Mouse (Mus musculus) neural tube, embryonic 13.5 days (tissue): Measurements from ENCODE around the gene Cacna1b. TPM values are rescaled to one million over a fixed set of nuclear protein-coding genes. Genes with fewer than 3 reads are reported as not detected.
A peak's percentile ranks its signal among the peaks of the same experiment; 100 is the strongest.

Source experiments
- ATAC-seq: fragments of 200-750 bp; cut with Nextera tagmentation; 2 replicates; pipeline ENCODE4 v1.8.0; 2017; ENCODE audit warnings: low read depth, mild to moderate bottlenecking, moderate TSS enrichment, moderate library complexity
- H3K27ac ChIP-seq: fragments of 300-500 bp; sonication (generic); replicated peaks from 2 replicates; pipeline ENCODE4 v1.5.1; 2015; ENCODE audit warnings: moderate library complexity, mild to moderate bottlenecking, inconsistent platforms
- H3K27me3 ChIP-seq: fragments of 300-500 bp; sonication (generic); 2 replicates; pipeline ENCODE4 v1.6.1; 2015; ENCODE audit warnings: mild to moderate bottlenecking, inconsistent platforms
- H3K36me3 ChIP-seq: fragments of 300-500 bp; sonication (generic); 2 replicates; pipeline ENCODE4 v1.6.1; 2015; ENCODE audit warnings: mild to moderate bottlenecking, inconsistent platforms
- H3K4me1 ChIP-seq: fragments of 300-500 bp; sonication (generic); replicated peaks from 2 replicates; pipeline ENCODE4 v1.6.1; 2015; ENCODE audit warnings: inconsistent platforms
- H3K4me2 ChIP-seq: fragments of 300-500 bp; sonication (generic); 2 replicates; pipeline ENCODE4 v1.6.1; 2015; ENCODE audit warnings: inconsistent platforms, mild to moderate bottlenecking, moderate library complexity
- H3K4me3 ChIP-seq: fragments of 300-500 bp; sonication (generic); 2 replicates; pipeline ENCODE4 v1.5.1; 2015; ENCODE audit warnings: mild to moderate bottlenecking, inconsistent platforms
- H3K9ac ChIP-seq: fragments of 300-500 bp; sonication (generic); 2 replicates; pipeline ENCODE4 v1.6.1; 2015; ENCODE audit warnings: moderate library complexity, mild to moderate bottlenecking, inconsistent platforms
- H3K9me3 ChIP-seq: fragments of 300-500 bp; sonication (generic); 2 replicates; pipeline ENCODE4 v1.6.1; 2016; ENCODE audit warnings: inconsistent platforms
- WGBS: fragments of 180-500 bp; shearing (Covaris S2); methylation state at CpG from one replicate; pipeline ENCODE4 v1.1.7; 2015; 5-methylcytosine and 5-hydroxymethylcytosine counted together
- polyA plus RNA-seq: library from polyadenylated mRNA; unstranded; fragments of >200 nt; fragmentation: Nextera tagmentation; extraction: Ambion mirVana; gene quantifications from 2 replicates; pipeline ENCODE4 v1.2.1, GENCODE M21; 2015

Gene Cacna1b
- polyA plus RNA-seq, 1 experiment from 2014 or later = 8.4 TPM

GRCm38 (mm10) chr2:24638102-24638954, 124.6 kb downstream of the Cacna1b start:
- WGBS = 47% methylated on average over 14 of the region's 14 CpGs

GRCm38 (mm10) chr2:24633645-24634044, 129.3 kb downstream of the Cacna1b start:
- H3K4me3 ChIP-seq = no peak overlapping the region
- 91% methylated on average over 6 of the region's 6 CpGs for WGBS
- H3K4me1 ChIP-seq = peaks cover 13% of the 10 kb centered on the region
- H3K9me3 ChIP-seq = no peaks in the 10 kb centered on the region
- H3K36me3 ChIP-seq = peaks cover 63% of the 10 kb centered on the region
- no peak overlapping the region for H3K4me2 ChIP-seq
- no peak overlapping the region for H3K9ac ChIP-seq
- no peak overlapping the region for H3K27ac ChIP-seq
- no peak for ATAC-seq
- H3K27me3 ChIP-seq = no peaks in the 10 kb centered on the region

More at GRCm38 (mm10) chr2:24638102-24638954, 124.6 kb downstream of the Cacna1b start:
- H3K27ac ChIP-seq = peak overlapping the region; percentile 25
- ATAC-seq = 0 out of 2 replicates have a peak, but pooled peaks have one; percentile 23
- H3K27me3 ChIP-seq = no peaks in the 10 kb centered on the region
- peaks cover 18% of the 10 kb centered on the region for H3K4me1 ChIP-seq
- H3K4me2 ChIP-seq = no peak overlapping the region
- H3K36me3 ChIP-seq = peaks cover 46% of the 10 kb centered on the region
- no peak overlapping the region for H3K9ac ChIP-seq
- H3K4me3 ChIP-seq = no peak overlapping the region
- H3K9me3 ChIP-seq = no peaks in the 10 kb centered on the region

GRCm38 (mm10) chr2:24617141-24617540, 145.8 kb downstream of the Cacna1b start:
- peaks cover 62% of the 10 kb centered on the region for H3K36me3 ChIP-seq

GRCm38 (mm10) chr2:24609789-24610188, 153.2 kb downstream of the Cacna1b start:
- Histone ChIP-seq H3K4me3 (no peak overlapping the region), H3K4me2 (no peak overlapping the region), H3K27me3 (no peaks in the 10 kb centered on the region), H3K9ac (no peak overlapping the region), H3K27ac (no peak overlapping the region), H3K4me1 (no peaks in the 10 kb centered on the region), H3K9me3 (no peaks in the 10 kb centered on the region), H3K36me3 (peaks cover 85% of the 10 kb centered on the region)
- ATAC-seq = no peak
- WGBS = 86% methylated on average over 7 of the region's 7 CpGs

More at GRCm38 (mm10) chr2:24617141-24617540, 145.8 kb downstream of the Cacna1b start:
- Histone ChIP-seq H3K4me3 (no peak overlapping the region), H3K27ac (no peak overlapping the region), H3K27me3 (no peaks in the 10 kb centered on the region), H3K9ac (no peak overlapping the region), H3K4me2 (no peak overlapping the region), H3K4me1 (no peaks in the 10 kb centered on the region), H3K9me3 (no peaks in the 10 kb centered on the region)
- WGBS = 81% methylated on average over 4 of the region's 4 CpGs
- ATAC-seq = no peak

- H3K4me1 ChIP-seq = no peaks in the 10 kb centered on the region
- ATAC-seq = no peak
These were observed 154.2 kb downstream of the Cacna1b start for GRCm38 (mm10) chr2:24608765-24609138.

GRCm38 (mm10) chr2:24607905-24608764, 154.8 kb downstream of the Cacna1b start:
- whole genome bisulfite sequencing = 39% methylated on average over 13 of the region's 13 CpGs
- H3K27ac ChIP-seq = no peak overlapping the region

More at GRCm38 (mm10) chr2:24608765-24609138, 154.2 kb downstream of the Cacna1b start:
- Histone ChIP-seq H3K36me3 (peaks cover 83% of the 10 kb centered on the region), H3K9me3 (no peaks in the 10 kb centered on the region), H3K9ac (no peak overlapping the region), H3K27ac (no peak overlapping the region), H3K27me3 (no peaks in the 10 kb centered on the region), H3K4me3 (no peak overlapping the region), H3K4me2 (no peak overlapping the region)
- 54% methylated on average over 7 of the region's 7 CpGs for WGBS

GRCm38 (mm10) chr2:24606531-24606930, 156.4 kb downstream of the Cacna1b start:
- Histone ChIP-seq H3K4me1 (no peaks in the 10 kb centered on the region), H3K4me3 (no peak overlapping the region), H3K9me3 (no peaks in the 10 kb centered on the region), H3K27me3 (no peaks in the 10 kb centered on the region), H3K4me2 (no peak overlapping the region), H3K27ac (no peak overlapping the region), H3K9ac (no peak overlapping the region), H3K36me3 (peaks cover 68% of the 10 kb centered on the region)
- 90% methylated on average over 15 of the region's 15 CpGs for WGBS
- no peak for ATAC-seq

More at GRCm38 (mm10) chr2:24607905-24608764, 154.8 kb downstream of the Cacna1b start:
- Histone ChIP-seq H3K4me3 (no peak overlapping the region), H3K36me3 (peaks cover 77% of the 10 kb centered on the region), H3K9me3 (no peaks in the 10 kb centered on the region), H3K4me1 (no peaks in the 10 kb centered on the region), H3K27me3 (no peaks in the 10 kb centered on the region), H3K4me2 (no peak overlapping the region), H3K9ac (no peak overlapping the region)
- ATAC-seq = 0 out of 2 replicates have a peak, but pooled peaks have one; percentile 37

GRCm38 (mm10) chr2:24605096-24605495, 157.9 kb downstream of the Cacna1b start:
- ATAC-seq = no peak
- H3K4me3 ChIP-seq = no peak overlapping the region
- 86% methylated on average over 4 of the region's 4 CpGs for WGBS
- H3K9me3 ChIP-seq = no peaks in the 10 kb centered on the region
- no peak overlapping the region for H3K9ac ChIP-seq
- no peaks in the 10 kb centered on the region for H3K4me1 ChIP-seq
- no peaks in the 10 kb centered on the region for H3K27me3 ChIP-seq
- peaks cover 53% of the 10 kb centered on the region for H3K36me3 ChIP-seq
- no peak overlapping the region for H3K4me2 ChIP-seq
- no peak overlapping the region for H3K27ac ChIP-seq

GRCm38 (mm10) chr2:24589426-24589825, 173.5 kb downstream of the Cacna1b start:
- ATAC-seq = no peak
- Histone ChIP-seq H3K27me3 (no peaks in the 10 kb centered on the region), H3K36me3 (no peaks in the 10 kb centered on the region), H3K4me1 (no peaks in the 10 kb centered on the region), H3K27ac (no peak overlapping the region), H3K9me3 (no peaks in the 10 kb centered on the region), H3K4me2 (no peak overlapping the region), H3K9ac (no peak overlapping the region), H3K4me3 (no peak overlapping the region)
- 83% methylated on average over 4 of the region's 4 CpGs for WGBS

GRCm38 (mm10) chr2:24587999-24588398, 175.0 kb downstream of the Cacna1b start:
- H3K27me3 ChIP-seq = no peaks in the 10 kb centered on the region
- H3K36me3 ChIP-seq = no peaks in the 10 kb centered on the region
- no peak overlapping the region for H3K27ac ChIP-seq
- no peaks in the 10 kb centered on the region for H3K9me3 ChIP-seq
- no peak overlapping the region for H3K9ac ChIP-seq
- no peak overlapping the region for H3K4me3 ChIP-seq
- no peak for ATAC-seq
- H3K4me2 ChIP-seq = no peak overlapping the region
- H3K4me1 ChIP-seq = no peaks in the 10 kb centered on the region

GRCm38 (mm10) chr2:24574616-24575015, 188.3 kb downstream of the Cacna1b start:
- Histone ChIP-seq H3K27me3 (no peaks in the 10 kb centered on the region), H3K9me3 (no peaks in the 10 kb centered on the region), H3K4me3 (no peak overlapping the region), H3K36me3 (no peaks in the 10 kb centered on the region), H3K4me1 (no peaks in the 10 kb centered on the region), H3K4me2 (no peak overlapping the region), H3K9ac (no peak overlapping the region), H3K27ac (no peak overlapping the region)
- WGBS = 18% methylated on average over 3 of the region's 3 CpGs
- ATAC-seq = no peak

- no peak overlapping the region for H3K4me3 ChIP-seq
- H3K36me3 ChIP-seq = no peaks in the 10 kb centered on the region
- no peak overlapping the region for H3K27ac ChIP-seq
- no peak for ATAC-seq
- H3K4me2 ChIP-seq = no peak overlapping the region
- H3K27me3 ChIP-seq = no peaks in the 10 kb centered on the region
- H3K9me3 ChIP-seq = no peaks in the 10 kb centered on the region
- WGBS = 76% methylated on average over 1 of the region's 1 CpGs
- no peak overlapping the region for H3K9ac ChIP-seq
- H3K4me1 ChIP-seq = no peaks in the 10 kb centered on the region
These were observed 192.0 kb downstream of the Cacna1b start for GRCm38 (mm10) chr2:24570917-24571316.
